Mouse (Mus musculus) thymus, adult 2 months (tissue): ENCODE results near the gene Rab3il1.

ENCODE experiments used
- CTCF ChIP-seq: fragments of 200-500 bp; IDR thresholded peaks from 2 replicates; pipeline ENCODE4 v1.5.1; 2012; ENCODE audit warnings: mild to moderate bottlenecking, control low read depth, low read length, moderate library complexity, borderline replicate concordance; ENCODE audit not compliant: control insufficient read depth, poor library complexity, insufficient read depth; ENCODE audit errors: extremely low read depth
- POLR2A ChIP-seq: fragments of 200-500 bp; IDR thresholded peaks from 2 replicates; pipeline ENCODE4 v1.6.1; 2012; ENCODE audit warnings: mild to moderate bottlenecking, low read length, control low read depth, moderate library complexity; ENCODE audit not compliant: control insufficient read depth, poor library complexity, insufficient read depth; ENCODE audit errors: extremely low read depth

DNA sequence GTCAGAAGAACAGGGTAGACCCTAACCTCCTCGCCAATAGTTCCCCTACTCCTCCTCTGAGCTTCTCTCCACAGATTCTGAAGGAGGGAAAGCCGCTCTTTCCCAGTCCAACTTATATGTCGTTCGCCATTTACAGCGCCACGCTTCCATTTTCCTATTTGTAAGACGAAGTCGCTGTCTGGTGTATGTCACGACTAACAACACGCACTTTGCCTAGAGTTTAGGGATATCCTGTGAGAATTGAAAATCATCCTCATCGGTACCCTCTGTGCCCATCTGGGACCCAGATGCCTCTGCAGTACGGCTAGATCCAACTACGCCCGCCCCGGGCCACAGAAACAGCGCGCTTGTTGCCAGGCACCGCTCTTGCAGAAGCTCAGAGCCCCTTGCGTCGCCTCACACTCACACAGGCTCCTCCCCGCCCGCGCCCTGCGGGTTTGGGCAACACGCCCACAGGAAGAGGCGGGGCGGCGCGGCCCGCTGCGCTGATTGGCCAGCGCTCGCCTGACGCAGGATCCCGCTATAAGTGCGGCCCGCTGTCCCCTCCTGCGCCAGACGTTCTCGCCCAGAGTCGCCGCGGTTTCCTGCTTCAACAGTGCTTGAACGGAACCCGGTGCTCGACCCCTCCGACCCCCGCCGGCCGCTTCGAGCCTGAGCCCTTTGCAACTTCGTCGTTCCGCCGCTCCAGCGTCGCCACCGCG, 19.2 kb upstream of the Rab3il1 start:
- TF ChIP-seq POLR2A (peak; percentile 99), CTCF (0 out of 2 replicates have a peak, but pooled peaks have one; percentile 56)
